21 mouse cellular contexts compared by ENCODE assay signal in genomic region chr2:72916170-72916569, GRCm38 (mm10).
DNase-seq lines count a peak whose midpoint lies in the region; ATAC-seq and TF ChIP-seq lines count a peak whose summit lies in the region.
"Had no signal": no experiment of that assay in that cellular context is flagged by ENCODE, and none has a peak within 500 bp of the region (broad histone marks: within the 10 kb centered on the region; RNA-seq: fewer than 3 reads in every experiment).

No protein-coding gene starts in this region.

- no peak overlapping the region for H3K4me2 ChIP-seq in heart, postnatal 0 days (ENCODE audit: low read depth, low read length)

- H3K27ac ChIP-seq in heart, postnatal 0 days (ENCODE audit: low read depth) = peak overlapping the region; percentile 59; the same call in 1 of the 2 replicates
- no peak overlapping the region for H3K27ac ChIP-seq in gastrocnemius, adult 2 months

- no peak overlapping the region for H3K9ac ChIP-seq in heart, postnatal 0 days (replicated peaks; ENCODE audit: low read depth, low read length)

- no peaks in the 10 kb centered on the region for H3K27me3 ChIP-seq in heart, postnatal 0 days (ENCODE audit: control insufficient read depth, insufficient read depth, low read length)
- H3K27me3 ChIP-seq: CH12.LX had no signal

- DNase-seq in heart, adult 11 months = peak; percentile 21
- DNase-seq in heart, adult 8-10 months (ENCODE audit: low spot score) = no peak
- no peak for DNase-seq in heart, postnatal 0 days (ENCODE audit: low spot score)
- DNase-seq in heart, postnatal 36 days = no peak
- DNase-seq in large intestine, adult 2 months (ENCODE audit: low read depth, low spot score) = peak; percentile 53
- DNase-seq in gastrocnemius, adult 2 months = no peak
- DNase-seq: adrenal gland, adult 2 months; adrenal gland, adult 8-10 months; adrenal gland, postnatal 10 days; adrenal gland, postnatal 14 days; adrenal gland, postnatal 25 days; adrenal gland, postnatal 36 days; B cell, adult 2 months; cerebellum, adult 11 months; cerebellum, adult 11-12 months; cerebellum, adult 18-20 months had no signal

- no peak overlapping the region for H3K4me3 ChIP-seq in heart, postnatal 0 days (ENCODE audit: low read depth, low read length)
- no peak overlapping the region for H3K4me3 ChIP-seq in gastrocnemius, adult 2 months

- intact Hi-C loops in heart, postnatal 36 days (cut with DNase I) = no loop called here
- intact Hi-C loops in gastrocnemius, adult 2 months (cut with DNase I) = no loop called here

- H3K4me1 ChIP-seq in heart, postnatal 0 days (ENCODE audit: control insufficient read depth, insufficient read depth) = peaks cover 7% of the 10 kb centered on the region

- no peak for TF ChIP-seq CTCF in heart, postnatal 0 days (IDR thresholded peaks at IDR 0.05; ENCODE audit: low read depth)
- no peak for TF ChIP-seq CTCF in gastrocnemius, adult 2 months (IDR thresholded peaks at IDR 0.05)

- no peaks in the 10 kb centered on the region for H3K9me3 ChIP-seq in heart, postnatal 0 days (replicated peaks; ENCODE audit: control insufficient read depth, low read length)
- H3K9me3 ChIP-seq: G1E had no signal

- no peak for TF ChIP-seq EP300 in heart, postnatal 0 days (IDR thresholded peaks at IDR 0.05; ENCODE audit: low read depth)

- WGBS in heart, postnatal 0 days = 75% methylated on average over 4 of the region's 4 CpGs
- 26% methylated on average over 4 of the region's 4 CpGs for WGBS in large intestine, adult 2 months

- no peaks in the 10 kb centered on the region for H3K36me3 ChIP-seq in heart, postnatal 0 days (replicated peaks; ENCODE audit: control insufficient read depth, insufficient read depth, low read length)
- H3K36me3 ChIP-seq: G1E had no signal

- ATAC-seq in heart, postnatal 0 days (ENCODE audit: insufficient read depth, low read depth) = no peak
- ATAC-seq: activated CD4-positive, CD25-positive, alpha-beta regulatory T cell, adult 4 months; CD4-positive, CD25-positive, alpha-beta regulatory T cell, adult 4 months; Patski had no signal

Comparison
In these comparisons a context has a peak if more than half of its experiments do, and no peak if none do; other contexts are left out.
1. DNase-seq: peak in heart, adult 11 months (single experiment) and large intestine, adult 2 months (single experiment); none in heart, adult 8-10 months (single experiment), heart, postnatal 0 days (single experiment), heart, postnatal 36 days (0 of 2) and gastrocnemius, adult 2 months (single experiment).